Mouse (Mus musculus) cerebellum, postnatal 25 days (tissue): ENCODE data around the gene Arhgap33.

ENCODE experiments used
- DNase-seq, 2 experiments: peaks; one replicate each; pipeline ENCODE4 v3.0.0; 2021; ENCODE audit warnings: mixed read lengths in 2 of 2

The Arhgap33 gene

DNA sequence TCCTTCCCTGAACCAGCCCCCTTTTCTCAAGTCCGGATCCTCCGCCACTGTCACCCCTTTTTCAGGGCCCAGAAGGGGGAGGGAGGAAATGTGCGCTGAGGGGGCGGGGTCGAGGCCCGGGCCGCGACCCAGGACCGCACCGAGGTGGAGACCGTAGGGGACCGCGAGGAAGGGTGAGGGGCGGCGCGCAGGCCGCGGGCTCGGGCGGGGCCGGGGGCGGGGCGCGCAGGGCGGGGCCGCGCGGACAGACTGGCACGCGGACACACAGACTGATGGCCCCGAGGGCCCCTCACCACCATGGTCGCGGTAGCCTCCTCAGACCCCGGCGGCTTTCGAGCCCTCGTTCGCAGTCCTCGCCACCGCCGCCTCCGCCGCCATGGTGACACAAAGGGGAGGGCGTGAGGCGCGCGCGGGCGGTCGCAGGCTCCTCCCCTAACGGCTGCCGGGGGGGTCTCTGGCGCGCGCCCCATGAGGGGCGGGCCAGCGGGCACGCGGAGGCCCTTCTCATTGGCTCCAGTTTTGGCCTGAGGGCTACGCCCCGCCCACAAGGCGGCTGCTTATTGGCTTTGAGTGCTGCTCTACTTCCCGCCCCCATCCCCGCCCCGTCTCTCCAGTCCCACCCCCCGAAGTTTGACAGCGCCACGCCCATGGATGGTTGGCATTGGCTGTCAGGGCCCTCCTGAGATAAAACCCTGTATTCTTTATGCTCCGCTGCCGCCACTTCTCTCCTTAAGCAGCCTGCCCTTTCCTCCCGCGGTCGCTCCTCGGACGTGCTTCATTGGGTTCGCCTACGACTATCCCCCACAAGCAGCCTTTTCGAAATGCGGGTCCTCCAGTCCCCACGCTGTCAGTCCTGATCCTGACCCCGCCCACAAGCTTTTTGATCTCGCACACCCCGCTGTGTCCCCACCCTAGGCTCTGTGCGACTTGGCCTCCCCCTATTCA, at the start of gene Arhgap33:
TSS of gene Arhgap33 (minus strand) at position 428 of the 945 bp plus-strand sequence.
- peak; percentile 96 to 98 for DNase-seq

DNA sequence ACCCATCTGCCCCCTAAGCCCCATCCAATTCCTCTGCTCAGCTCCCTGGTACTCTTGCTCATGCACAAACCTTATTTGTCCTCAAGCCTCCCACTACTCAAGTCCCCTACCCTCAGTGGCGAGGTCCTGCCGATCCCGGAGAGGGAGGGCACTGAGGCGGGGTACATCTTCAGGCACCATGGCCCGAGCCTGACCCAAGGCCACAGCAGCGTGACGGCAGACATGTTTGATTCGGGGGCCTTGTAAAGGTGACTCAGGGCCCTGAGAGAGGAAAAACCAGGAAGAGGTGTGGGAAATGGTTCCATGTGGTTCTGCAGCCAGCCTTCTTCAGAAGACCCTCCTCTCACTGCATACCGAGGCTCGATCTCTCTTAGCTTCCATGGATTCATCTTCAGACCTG, 49.5 kb upstream of the Arhgap33 start:
- DNase-seq: no peak

DNA sequence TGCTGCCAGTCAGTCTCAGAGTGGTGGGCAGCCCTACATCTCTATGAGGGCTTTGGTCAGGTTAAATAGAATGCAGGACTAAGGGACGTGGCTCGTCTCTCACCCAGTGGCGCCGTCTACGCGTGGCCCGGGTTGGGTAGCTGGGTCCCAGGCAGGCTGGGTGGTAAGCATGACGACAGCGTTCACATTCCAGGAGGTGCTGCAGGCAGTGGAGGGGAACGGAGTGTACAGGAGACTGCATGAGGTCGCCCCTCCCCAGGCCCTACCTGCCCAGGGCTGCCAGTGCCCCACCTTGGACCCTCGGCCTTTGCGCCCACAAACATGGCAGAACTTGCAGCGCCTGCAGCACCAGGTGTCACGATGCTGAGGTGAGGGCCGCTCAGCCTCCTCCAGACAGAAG, 46.7 kb upstream of the Arhgap33 start:
- DNase-seq: no peak

DNA sequence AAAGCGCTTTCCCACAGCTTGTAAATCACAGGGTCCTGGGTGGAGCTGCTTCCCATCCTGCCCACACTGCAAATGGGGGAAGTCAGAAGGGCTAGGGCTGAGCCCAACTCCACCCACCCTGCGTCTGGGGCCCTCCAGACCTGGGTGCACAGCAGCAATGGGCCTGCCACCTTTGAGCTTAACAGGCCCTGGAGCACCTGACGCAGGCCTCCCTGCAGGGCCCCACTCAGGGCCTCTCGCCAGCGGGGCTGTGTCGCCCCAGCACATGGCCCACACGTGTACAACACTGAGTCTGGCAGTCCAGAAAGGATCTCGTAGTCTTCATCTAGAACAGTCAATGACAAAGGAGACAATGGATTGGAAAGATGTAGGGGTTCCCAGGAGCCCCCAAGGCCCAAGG, 45.1 kb upstream of the Arhgap33 start:
- DNase-seq: no peak

DNA sequence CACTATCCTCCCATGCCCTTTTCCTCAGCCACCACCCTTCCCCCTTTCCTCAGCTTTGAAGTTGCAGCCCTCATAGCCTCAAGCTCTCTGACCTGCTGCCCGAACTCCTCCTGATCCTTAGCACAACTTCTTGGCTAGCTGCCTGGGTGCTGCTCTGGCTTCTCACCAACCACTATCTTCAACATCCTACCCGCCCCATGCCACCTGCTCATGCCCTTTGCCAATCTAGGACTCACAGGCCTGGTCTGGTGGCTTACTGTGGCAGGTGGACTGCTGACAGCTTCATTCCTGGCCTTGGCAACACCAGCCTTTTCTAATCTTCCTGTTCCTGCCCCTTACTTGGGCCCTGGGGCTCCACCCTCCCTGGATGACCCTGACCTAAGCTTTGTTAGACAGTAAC, 38.1 kb upstream of the Arhgap33 start:
- DNase-seq: peak; percentile 87 to 91

DNA sequence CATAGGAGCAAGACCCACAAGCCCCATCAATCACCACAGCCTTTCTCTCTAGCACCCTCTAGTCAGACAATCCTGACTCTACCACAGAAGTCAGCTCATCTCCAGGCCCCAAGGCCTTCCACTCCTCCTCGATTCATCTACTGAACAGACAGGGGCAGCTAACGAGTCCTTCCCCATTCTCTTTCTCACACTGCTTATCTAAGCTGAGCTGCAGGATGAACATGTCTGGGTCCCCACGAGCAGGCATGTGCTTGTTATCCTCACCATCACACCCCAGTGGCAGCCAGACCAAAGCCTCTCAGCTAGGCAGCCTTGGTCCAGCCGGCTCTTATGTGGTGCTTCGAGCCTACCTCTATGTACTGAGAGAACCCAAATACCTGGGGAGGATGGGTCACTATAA, 37.5 kb upstream of the Arhgap33 start:
- no peak for DNase-seq

DNA sequence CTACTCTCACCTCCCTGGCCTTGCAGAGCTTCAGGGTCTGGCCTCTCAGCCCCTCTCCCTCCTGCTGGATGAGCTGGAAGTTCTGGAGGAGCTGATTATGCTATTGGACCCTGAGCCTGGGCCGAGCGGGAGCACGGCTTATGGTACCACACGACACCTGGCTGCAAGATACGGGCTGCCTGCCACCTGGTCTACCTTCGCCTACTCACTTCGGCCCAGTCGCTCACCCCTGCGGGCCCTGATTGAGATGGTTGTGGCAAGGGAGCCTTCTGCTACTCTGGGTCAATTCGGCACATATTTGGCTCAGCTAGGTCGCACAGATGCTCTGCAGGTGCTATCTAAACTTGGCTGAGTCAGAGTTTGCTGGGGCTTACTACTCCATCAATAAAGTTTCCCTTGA, 32.7 kb upstream of the Arhgap33 start:
- DNase-seq: no peak

DNA sequence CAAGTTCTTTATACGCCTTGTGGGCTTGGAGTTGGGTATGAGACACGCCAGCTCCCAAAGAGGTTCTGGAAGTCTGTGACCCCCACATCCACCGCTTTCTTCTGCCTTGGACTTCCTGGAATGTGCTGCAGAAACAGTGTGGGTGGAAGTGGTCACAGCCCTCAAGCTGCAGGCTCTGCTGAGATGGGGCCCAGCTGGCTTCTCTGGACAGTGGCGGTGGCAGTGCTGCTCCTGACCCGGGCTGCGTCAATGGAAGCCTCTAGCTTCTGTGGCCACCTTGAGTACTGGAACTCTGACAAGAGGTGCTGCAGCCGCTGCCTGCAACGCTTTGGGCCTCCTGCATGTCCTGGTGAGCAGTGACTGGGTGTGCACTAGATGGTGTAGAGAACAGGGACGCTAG, 31.2 kb upstream of the Arhgap33 start:
- no peak for DNase-seq

DNA sequence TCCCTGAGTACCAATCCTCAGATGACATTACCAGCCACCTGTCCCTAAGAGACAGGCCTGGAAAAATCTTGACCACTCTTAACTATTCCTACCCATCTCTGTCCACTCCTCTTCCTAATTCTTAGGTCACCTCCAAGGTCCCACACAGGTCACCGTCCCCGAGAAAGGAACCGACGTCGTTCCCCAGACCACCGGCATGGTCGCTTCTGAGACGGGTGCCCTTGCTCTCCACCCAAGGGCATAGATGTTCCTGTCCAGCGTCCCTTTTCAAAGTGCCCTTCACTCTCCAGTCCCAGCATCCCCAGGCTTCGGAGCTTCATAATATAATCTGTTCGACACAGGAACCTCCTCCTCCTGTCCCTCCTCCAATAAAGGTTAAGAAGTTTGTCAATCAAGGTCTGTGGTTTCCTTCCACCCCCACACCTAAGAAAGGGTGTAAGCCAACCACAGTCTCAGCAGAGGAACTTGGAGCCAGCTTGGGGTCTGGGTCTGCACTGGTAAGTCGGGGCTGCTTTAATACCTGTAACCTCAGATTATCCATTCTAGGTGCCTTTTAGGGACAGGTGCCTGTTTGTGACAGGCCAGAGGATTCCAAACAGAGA, 30.2 kb upstream of the Arhgap33 start, which contains the start of gene Igflr1:
TSS of gene Igflr1 (plus strand) at position 458 of the 602 bp plus-strand sequence.
- DNase-seq: no peak

DNA sequence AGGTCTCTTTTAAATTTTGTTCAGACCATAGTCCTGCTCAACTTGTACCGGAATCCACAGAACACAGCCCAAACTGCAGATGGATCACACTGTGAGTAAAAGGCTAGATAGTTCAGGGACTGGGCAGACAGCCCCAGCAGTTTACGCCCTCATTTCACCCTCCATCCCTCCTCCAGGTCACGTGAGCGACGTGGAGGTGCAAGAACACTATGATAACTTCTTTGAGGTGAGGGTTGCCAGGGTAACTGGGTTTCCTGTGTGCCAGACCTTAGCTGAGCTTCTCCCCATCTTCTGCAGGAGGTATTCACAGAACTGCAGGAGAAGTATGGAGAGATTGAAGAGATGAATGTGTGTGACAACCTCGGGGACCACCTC, 29.0 kb upstream of the Arhgap33 start:
- no peak for DNase-seq

DNA sequence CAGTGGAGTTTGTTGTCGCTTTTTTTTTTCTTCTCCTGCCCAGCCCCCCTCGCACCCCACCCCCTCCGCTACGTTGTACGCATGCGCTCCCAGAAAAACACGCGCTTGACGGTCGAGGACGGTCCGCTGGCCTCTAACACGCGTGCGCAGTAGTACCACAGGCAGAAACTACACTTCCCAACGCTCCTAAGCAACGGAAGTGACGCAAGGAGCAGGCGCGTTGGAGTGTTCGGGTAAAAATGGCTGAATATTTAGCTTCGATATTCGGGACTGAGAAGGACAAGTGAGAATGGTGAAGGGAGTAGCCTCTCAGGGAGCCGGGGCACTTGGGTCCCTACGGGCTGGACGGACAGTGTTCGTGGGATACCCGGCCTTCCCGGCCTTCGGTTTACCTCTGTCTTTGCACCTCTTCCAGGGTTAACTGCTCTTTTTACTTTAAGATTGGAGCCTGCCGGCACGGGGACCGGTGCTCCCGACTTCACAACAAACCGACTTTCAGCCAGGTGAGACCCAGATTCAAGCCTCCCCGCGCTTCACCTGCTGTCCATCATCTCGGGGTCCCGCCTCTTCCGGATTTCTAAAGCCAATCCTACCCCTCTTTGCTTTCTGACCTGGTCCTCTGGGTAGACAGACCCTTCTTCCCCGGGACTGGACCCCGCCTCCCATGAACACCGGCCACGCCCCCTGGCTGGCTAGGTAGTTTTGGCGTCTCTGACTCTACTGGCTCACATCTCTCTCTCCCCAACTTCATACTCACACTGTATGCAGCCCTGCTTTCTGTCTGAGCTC, 28.5 kb upstream of the Arhgap33 start, which contains the start of the genes U2af1l4, Gm49396 and Psenen:
TSS of gene U2af1l4 (plus strand) at position 185 of the 789 bp plus-strand sequence.
TSS of gene Gm49396 (plus strand) at position 228 of the 789 bp plus-strand sequence.
TSS of gene Psenen (minus strand) at position 511 of the 789 bp plus-strand sequence.
- peak; percentile 94 to 98 for DNase-seq

DNA sequence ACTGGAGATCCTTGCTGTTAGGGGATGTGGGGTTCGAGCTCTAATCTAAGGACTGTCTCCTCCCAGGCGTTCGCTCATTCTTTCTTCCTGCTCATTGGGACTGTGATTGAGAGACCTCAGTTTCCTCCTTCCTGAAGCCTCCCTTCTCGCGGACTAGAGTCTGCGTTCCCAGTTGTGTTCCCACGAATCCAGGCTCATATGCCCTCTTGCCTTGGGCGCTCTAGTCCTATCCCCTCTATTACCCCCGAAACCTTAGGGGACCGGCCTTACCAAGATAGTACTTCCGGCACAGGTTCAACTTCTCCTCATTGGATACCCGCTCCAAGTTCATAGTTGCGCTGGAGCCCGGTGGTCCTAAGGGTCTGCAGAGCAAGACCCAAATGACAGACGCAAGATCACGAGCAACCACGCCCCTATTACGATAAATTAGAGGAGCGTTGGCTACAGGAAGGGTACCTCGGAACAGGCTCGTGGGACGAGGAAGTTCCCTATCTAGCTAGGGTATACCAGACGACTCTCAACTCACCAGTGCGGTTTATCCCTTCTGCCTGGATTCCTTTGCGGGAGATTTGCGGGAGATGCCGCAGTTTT, 27.8 kb upstream of the Arhgap33 start:
- no peak for DNase-seq

DNA sequence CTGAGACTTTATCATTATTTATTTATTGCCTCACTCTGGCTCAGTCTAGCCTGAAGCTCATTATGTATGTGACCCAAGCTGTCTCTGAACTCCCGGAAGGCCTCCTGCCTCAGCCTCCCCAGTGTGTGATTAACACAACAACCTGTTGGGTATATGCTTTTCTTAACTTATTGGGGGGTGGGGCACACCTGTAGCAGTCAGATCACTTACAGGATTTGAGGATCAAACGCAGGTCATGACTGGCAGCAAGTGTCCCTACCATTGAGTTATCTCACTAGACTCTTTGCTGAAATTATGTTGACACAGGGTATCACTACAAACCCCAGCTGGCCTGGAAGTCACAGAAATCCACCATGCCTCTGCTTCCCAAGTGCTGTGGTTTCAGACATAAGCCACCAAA, 25.4 kb upstream of the Arhgap33 start:
- no peak for DNase-seq

DNA sequence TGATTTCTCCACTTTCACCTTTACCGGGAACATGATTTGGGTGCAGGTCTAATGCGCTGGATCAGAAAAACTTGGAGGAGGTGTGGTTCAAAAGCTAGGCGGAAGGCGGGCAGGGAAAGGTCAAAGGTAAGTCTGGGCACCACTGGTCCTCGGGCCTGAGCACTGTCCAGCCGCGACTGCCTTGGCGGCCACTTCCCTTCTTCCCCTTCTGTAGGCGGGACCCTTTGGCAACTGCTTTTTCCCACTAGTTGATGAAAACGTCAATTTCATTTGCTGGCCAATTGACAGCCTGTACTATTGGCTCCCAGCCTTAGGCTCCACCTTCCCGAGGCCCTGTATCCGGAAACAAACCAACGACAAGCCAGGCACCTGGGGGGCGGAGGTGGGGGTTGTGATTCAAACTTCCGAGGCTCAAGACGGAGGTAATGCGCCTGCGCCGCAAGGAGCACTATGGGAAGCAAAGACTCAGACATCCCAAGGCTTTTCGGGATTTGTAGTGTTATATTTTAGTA, 24.6 kb upstream of the Arhgap33 start, which contains the start of gene Lin37:
TSS of gene Lin37 (minus strand) at position 396 of the 512 bp plus-strand sequence.
- peak; percentile 98 to 99 for DNase-seq

DNA sequence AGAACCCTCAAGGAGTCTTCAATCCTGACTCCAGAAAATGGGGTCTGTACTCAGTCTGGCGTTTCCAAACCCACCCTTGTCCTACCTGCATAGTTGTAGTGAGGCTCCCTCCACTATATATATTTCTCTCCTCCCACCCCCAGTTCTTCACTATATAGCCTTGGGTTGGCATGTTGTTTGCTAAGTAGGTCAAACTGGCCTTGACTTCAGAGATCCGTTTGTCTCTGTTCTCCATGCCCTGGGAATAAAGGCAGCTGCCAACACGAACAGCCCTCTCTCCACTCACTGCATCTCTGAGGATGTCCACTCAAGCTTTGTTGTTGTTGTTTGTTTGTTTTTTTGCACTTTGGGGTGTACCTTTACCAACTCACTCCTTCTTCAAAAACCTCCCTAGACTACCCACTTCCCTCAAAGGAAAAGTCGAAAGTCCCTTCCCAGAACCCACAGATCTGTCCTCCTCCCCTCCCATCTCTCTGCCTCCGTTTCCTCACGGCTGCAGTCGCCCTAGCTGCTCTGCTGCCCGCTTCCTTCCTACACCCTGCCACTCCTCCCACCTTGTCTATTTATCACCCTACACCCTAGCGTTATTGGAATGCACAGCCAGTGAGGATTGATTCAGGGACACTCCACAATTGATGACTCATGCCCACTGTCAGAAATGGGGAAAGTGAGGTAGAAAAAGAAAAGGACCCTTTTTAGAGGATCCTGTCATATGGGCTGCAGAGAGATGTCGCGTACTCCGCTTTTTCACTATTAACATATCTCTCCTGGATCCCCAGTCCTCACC, 24.0 kb upstream of the Arhgap33 start:
- DNase-seq: no peak

DNA sequence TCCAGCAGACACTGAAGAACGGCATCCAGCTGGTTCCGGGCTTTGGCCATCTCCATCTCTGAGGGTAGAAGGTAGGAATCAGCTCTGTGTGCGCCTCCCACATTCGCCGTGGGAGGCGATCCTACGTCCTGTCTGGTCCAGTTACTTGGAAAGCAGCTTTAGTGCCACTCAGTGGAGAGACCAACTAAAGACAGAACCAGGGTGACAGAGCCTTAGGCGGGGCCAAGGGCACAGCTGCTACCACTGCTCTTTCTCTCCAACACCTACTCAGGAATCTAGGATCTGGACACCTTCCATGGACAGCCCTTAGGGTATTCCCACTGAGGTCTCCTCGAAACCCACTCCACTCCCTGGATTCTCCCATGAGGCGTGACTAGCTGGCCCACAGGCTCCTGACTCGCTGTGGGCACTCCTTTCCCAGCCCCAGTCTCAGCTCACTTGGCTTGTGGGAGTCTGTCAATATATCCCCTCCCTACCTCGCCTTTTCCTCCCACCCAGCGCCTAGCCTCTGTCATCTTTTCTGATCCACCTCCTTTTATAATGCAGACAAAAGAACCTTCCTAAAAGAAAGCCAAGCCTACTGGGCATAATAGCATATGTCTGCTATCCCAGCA, 23.1 kb upstream of the Arhgap33 start:
- no peak for DNase-seq

DNA sequence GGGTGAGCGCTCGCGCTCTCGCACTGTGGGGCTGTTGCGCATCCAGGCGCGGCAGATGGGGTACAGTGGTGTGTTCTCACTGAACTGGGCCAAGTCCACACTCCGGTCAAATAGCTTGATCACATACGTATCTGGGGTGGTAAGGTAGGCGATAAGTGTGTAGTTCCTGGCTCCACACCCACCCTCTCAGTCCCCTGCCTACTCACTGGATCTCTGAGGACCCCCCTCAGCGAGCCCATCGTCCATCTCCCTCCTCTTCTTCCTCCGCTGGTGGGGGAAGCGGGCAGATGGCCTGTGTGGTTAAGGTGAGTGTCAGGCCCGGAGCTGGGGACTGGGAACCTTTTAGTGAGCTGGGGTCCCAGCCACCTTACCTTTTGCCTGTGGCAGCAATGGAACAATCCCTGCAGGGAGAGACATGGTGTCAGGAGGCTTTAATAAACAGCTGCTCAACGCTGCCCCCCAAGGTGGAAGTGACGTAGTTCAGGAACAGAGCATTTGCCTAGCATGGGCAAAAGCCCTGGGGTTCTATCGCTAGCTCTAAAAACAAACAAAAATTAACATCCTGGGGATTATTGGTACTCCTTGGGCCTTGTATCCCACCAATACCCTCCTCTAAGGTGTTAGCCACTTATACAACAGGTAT, 22.2 kb upstream of the Arhgap33 start:
- DNase-seq: peak in 1 of 2 experiments; percentile 45

DNA sequence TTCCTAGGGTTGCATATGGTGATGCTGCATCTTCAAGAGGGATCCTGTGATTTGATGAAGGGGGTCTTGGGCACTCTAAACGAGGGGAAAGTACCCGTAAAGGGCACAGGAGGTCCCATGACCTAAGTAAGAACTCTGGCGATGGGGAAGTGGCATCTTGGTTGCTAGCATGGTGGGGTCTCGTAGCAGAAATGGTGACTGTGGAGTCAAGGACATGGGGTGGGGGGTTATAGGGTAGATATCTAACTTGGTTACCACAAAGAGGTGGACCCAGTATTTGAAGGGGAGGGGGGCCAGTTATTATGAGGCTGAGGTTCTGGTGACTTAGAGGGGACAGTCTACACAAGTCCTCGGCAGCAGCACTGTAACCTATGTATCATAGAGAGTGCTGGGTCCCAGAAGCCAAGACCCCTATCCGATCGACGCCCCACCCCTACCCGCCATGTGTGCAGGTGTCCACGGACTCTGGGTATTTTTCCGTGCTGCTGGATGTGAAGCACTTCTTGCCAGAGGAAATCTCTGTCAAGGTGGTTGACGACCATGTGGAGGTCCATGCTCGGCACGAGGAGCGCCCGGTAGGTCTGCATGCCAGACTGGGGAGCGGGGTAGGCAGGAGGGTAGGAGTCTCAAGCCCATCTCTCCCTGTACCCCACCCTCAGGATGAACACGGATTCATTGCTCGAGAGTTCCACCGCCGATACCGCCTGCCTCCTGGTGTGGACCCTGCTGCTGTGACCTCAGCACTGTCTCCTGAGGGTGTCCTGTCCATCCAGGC, 19.1 kb upstream of the Arhgap33 start:
- DNase-seq: peak in 1 of 2 experiments; percentile 45

DNA sequence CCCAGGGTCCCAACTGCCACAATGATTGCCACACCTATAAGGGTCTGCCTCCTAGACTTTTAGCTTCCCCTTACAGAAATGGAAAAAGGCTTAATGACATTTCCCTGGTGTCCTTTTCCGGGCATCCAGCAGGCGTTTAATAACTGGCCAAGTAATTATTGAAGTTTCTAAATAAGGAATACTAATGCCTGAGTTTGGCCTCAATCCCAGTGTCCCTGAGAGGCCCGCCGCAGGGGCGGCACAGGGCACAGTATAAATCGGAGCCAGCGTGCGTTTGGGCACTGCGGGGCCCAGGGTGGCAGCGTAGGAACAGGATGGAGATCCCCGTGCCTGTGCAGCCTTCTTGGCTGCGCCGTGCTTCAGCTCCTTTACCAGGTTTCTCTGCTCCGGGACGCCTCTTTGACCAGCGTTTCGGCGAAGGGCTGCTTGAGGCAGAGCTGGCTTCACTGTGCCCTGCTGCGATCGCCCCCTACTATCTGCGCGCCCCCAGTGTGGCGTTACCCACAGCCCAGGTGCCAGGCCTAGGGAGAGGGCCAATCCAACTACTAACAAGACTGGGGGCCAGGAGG, 18.2 kb upstream of the Arhgap33 start:
- DNase-seq: peak; percentile 74 to 78
